Mouse (Mus musculus) lung, embryonic 14.5 days (tissue): ENCODE measurements around the gene Otp. TPM values are rescaled to one million over a fixed set of nuclear protein-coding genes. Genes with fewer than 3 reads are reported as not detected.

Experiments used
- ATAC-seq: fragments of 200-750 bp; cut with Nextera tagmentation; 2 replicates; pipeline ENCODE4 v1.8.0; 2017; ENCODE audit warnings: mild to moderate bottlenecking, moderate TSS enrichment, moderate library complexity; ENCODE audit not compliant: insufficient read depth
- DNase-seq: peaks from one replicate; pipeline ENCODE4 v3.0.0-alpha.2; 2015
- H3K27ac ChIP-seq: fragments of 300-500 bp; sonication (generic); 2 replicates; pipeline ENCODE4 v1.5.1; 2014; ENCODE audit warnings: low read depth, mild to moderate bottlenecking, moderate library complexity
- H3K27me3 ChIP-seq: fragments of 300-500 bp; sonication (generic); 2 replicates; pipeline ENCODE4 v1.6.1; 2014; ENCODE audit warnings: low read length, control low read depth; ENCODE audit not compliant: insufficient read depth
- H3K36me3 ChIP-seq: fragments of 300-500 bp; sonication (generic); 2 replicates; pipeline ENCODE4 v1.6.1; 2014; ENCODE audit warnings: control low read depth; ENCODE audit not compliant: insufficient read depth
- H3K4me1 ChIP-seq: fragments of 300-500 bp; sonication (generic); 2 replicates; pipeline ENCODE4 v1.6.1; 2014; ENCODE audit warnings: antibody characterized with exemption, control low read depth; ENCODE audit not compliant: insufficient read depth
- H3K4me2 ChIP-seq: fragments of 300-500 bp; sonication (generic); 2 replicates; pipeline ENCODE4 v1.6.1; 2014; ENCODE audit warnings: mild to moderate bottlenecking
- H3K4me3 ChIP-seq: fragments of 300-500 bp; sonication (generic); 2 replicates; pipeline ENCODE4 v1.5.1; 2014; ENCODE audit warnings: low read depth, low read length
- H3K9ac ChIP-seq: fragments of 300-500 bp; sonication (generic); 2 replicates; pipeline ENCODE4 v1.6.1; 2014
- H3K9me3 ChIP-seq: fragments of 300-500 bp; sonication (generic); 2 replicates; pipeline ENCODE4 v1.6.1; 2016; ENCODE audit warnings: low read depth, low read length, control low read depth
- CTCF ChIP-seq: IDR thresholded peaks from 2 replicates; pipeline ENCODE4 v1.5.1; 2016; ENCODE audit warnings: antibody characterized with exemption, low read depth
- WGBS: fragments of 180-500 bp; shearing (Covaris S2); extraction: QIAGEN DNeasy Blood & Tissue Kit; methylation state at CpG from one replicate; pipeline ENCODE4 v1.1.7; 2014; 5-methylcytosine and 5-hydroxymethylcytosine counted together
- polyA plus RNA-seq: library from polyadenylated mRNA; unstranded; fragments of >200 nt; fragmentation: Nextera tagmentation; extraction: Ambion mirVana; gene quantifications from 2 replicates; pipeline ENCODE4 v1.2.1, GENCODE M21; 2014

Gene Otp
- polyA plus RNA-seq: not detected in 2 replicates

GRCm38 (mm10) chr13:94875396-94875880 lies at the start of gene Otp:
TSS of gene Otp (plus strand) at chr13:94875602.
- Histone ChIP-seq H3K27me3 (peaks cover 89% of the 10 kb centered on the region), H3K4me3 (no peak within 1 kb of the TSS), H3K27ac (no peak within 1 kb of the TSS), H3K4me1 (no peaks in the 10 kb centered on the region), H3K4me2 (no peak within 1 kb of the TSS), H3K36me3 (no peaks in the 10 kb centered on the region), H3K9me3 (no peaks in the 10 kb centered on the region), H3K9ac (no peak within 1 kb of the TSS)
- no peak for TF ChIP-seq CTCF
- ATAC-seq: no peak
- no peak for DNase-seq
- 1% methylated on average over 29 of the region's 30 CpGs for WGBS

GRCm38 (mm10) chr13:94826389-94826788 lies 49.0 kb upstream of the Otp start:
- Histone ChIP-seq H3K9ac (no peak overlapping the region), H3K4me3 (no peak overlapping the region), H3K9me3 (no peaks in the 10 kb centered on the region), H3K4me1 (peaks cover 6% of the 10 kb centered on the region; the same call in 1 of the 2 replicates), H3K36me3 (no peaks in the 10 kb centered on the region), H3K27me3 (no peaks in the 10 kb centered on the region), H3K4me2 (no peak overlapping the region), H3K27ac (no peak overlapping the region)
- ATAC-seq (no peak), DNase-seq (no peak)
- WGBS: 79% methylated on average over 5 of the region's 5 CpGs
- no peak for TF ChIP-seq CTCF

GRCm38 (mm10) chr13:94826986-94827385 lies 48.4 kb upstream of the Otp start:
- TF ChIP-seq CTCF: no peak
- peaks cover 6% of the 10 kb centered on the region; the same call in 1 of the 2 replicates for H3K4me1 ChIP-seq
- H3K36me3 ChIP-seq: no peaks in the 10 kb centered on the region
- ATAC-seq (no peak), DNase-seq (no peak)
- no peaks in the 10 kb centered on the region for H3K9me3 ChIP-seq
- no peaks in the 10 kb centered on the region for H3K27me3 ChIP-seq
- H3K9ac ChIP-seq: no peak overlapping the region
- 87% methylated on average over 2 of the region's 2 CpGs for WGBS
- no peak overlapping the region for H3K4me2 ChIP-seq
- H3K27ac ChIP-seq: no peak overlapping the region
- no peak overlapping the region for H3K4me3 ChIP-seq

GRCm38 (mm10) chr13:94827847-94828246 lies 47.6 kb upstream of the Otp start:
- Histone ChIP-seq H3K36me3 (peaks cover 6% of the 10 kb centered on the region; the same call in 1 of the 2 replicates), H3K4me3 (no peak overlapping the region), H3K9me3 (no peaks in the 10 kb centered on the region), H3K27me3 (no peaks in the 10 kb centered on the region), H3K27ac (no peak overlapping the region), H3K4me1 (peaks cover 6% of the 10 kb centered on the region; the same call in 1 of the 2 replicates), H3K9ac (no peak overlapping the region), H3K4me2 (no peak overlapping the region)
- no peak for DNase-seq
- no peak for ATAC-seq
- no peak for TF ChIP-seq CTCF
- 31% methylated on average over 2 of the region's 2 CpGs for WGBS

GRCm38 (mm10) chr13:94838047-94838720 lies 37.2 kb upstream of the Otp start:
- H3K4me1 ChIP-seq: no peaks in the 10 kb centered on the region
- DNase-seq (peak; percentile 7), ATAC-seq (no peak)
- TF ChIP-seq CTCF: no peak
- no peak overlapping the region for H3K4me3 ChIP-seq
- H3K4me2 ChIP-seq: no peak overlapping the region
- peaks cover 55% of the 10 kb centered on the region for H3K36me3 ChIP-seq
- no peaks in the 10 kb centered on the region for H3K9me3 ChIP-seq
- H3K27me3 ChIP-seq: no peaks in the 10 kb centered on the region
- H3K9ac ChIP-seq: no peak overlapping the region
- WGBS: 69% methylated on average over 5 of the region's 5 CpGs
- H3K27ac ChIP-seq: no peak overlapping the region

GRCm38 (mm10) chr13:94838756-94839337 lies 36.6 kb upstream of the Otp start:
- Histone ChIP-seq H3K4me2 (no peak overlapping the region), H3K4me1 (no peaks in the 10 kb centered on the region), H3K36me3 (peaks cover 55% of the 10 kb centered on the region), H3K27me3 (no peaks in the 10 kb centered on the region), H3K9me3 (no peaks in the 10 kb centered on the region), H3K9ac (no peak overlapping the region), H3K4me3 (no peak overlapping the region), H3K27ac (no peak overlapping the region)
- 79% methylated on average over 8 of the region's 8 CpGs for WGBS
- DNase-seq (peak; percentile 37), ATAC-seq (no peak)
- TF ChIP-seq CTCF: no peak

- H3K27me3 ChIP-seq: no peaks in the 10 kb centered on the region
- H3K27ac ChIP-seq: no peak overlapping the region
- no peak for ATAC-seq
- no peaks in the 10 kb centered on the region for H3K9me3 ChIP-seq
- H3K9ac ChIP-seq: no peak overlapping the region
- H3K4me1 ChIP-seq: no peaks in the 10 kb centered on the region
- 77% methylated on average over 5 of the region's 5 CpGs for WGBS
- H3K4me2 ChIP-seq: no peak overlapping the region
- peaks cover 32% of the 10 kb centered on the region for H3K36me3 ChIP-seq
- H3K4me3 ChIP-seq: no peak overlapping the region
- TF ChIP-seq CTCF: no peak
- no peak for DNase-seq
Observed at GRCm38 (mm10) chr13:94843236-94843635, 32.2 kb upstream of the Otp start.
